Mouse (Mus musculus): ENCODE data around the gene Irf1. TPM values are rescaled to one million over a fixed set of nuclear protein-coding genes. Genes with fewer than 3 reads are reported as not detected.
A peak's percentile ranks its signal among the peaks of the same experiment; 100 is the strongest.

Irf1 gene
- total RNA-seq, 2 experiments from 2014 or later = 2.3 to 3.3 TPM

GRCm38 (mm10) chr11:53777736-53778135 is 7.9 kb downstream of the Irf1 start:
- no peak for DNase-seq (ENCODE audit: extremely low spot score in 1 of 2, low spot score in 2 of 2)
- intact Hi-C loops (cut with DNase I) = no loop called here

GRCm38 (mm10) chr11:53778455-53778854 is 8.6 kb downstream of the Irf1 start:
- intact Hi-C loops (cut with DNase I) = no loop called here
- no peak for DNase-seq (ENCODE audit: extremely low spot score in 1 of 2, low spot score in 2 of 2)

GRCm38 (mm10) chr11:53779808-53780207 is 10.0 kb downstream of the Irf1 start:
- intact Hi-C loops (cut with DNase I) = no loop called here
- no peak for DNase-seq (ENCODE audit: extremely low spot score in 1 of 2, low spot score in 2 of 2)

- no peak for DNase-seq (ENCODE audit: extremely low spot score in 1 of 2, low spot score in 2 of 2)
- intact Hi-C loops (cut with DNase I) = no loop called here
These were observed 10.4 kb downstream of the Irf1 start for GRCm38 (mm10) chr11:53780262-53780661.

GRCm38 (mm10) chr11:53781201-53781775 is 11.5 kb downstream of the Irf1 start:
- no peak for DNase-seq (ENCODE audit: extremely low spot score in 1 of 2, low spot score in 2 of 2)
- intact Hi-C loops (cut with DNase I) = no loop called here

- intact Hi-C loops (cut with DNase I) = no loop called here
- DNase-seq (ENCODE audit: extremely low spot score in 1 of 2, low spot score in 2 of 2) = no peak
These were observed 12.2 kb downstream of the Irf1 start for GRCm38 (mm10) chr11:53781964-53782363.

GRCm38 (mm10) chr11:53783288-53783687 is 13.5 kb downstream of the Irf1 start:
- no peak for DNase-seq (ENCODE audit: extremely low spot score in 1 of 2, low spot score in 2 of 2)
- intact Hi-C loops (cut with DNase I) = no loop called here

- no peak for DNase-seq (ENCODE audit: extremely low spot score in 1 of 2, low spot score in 2 of 2)
- intact Hi-C loops (cut with DNase I) = no loop called here
These were observed 15.6 kb downstream of the Irf1 start for GRCm38 (mm10) chr11:53785311-53785936.

- peak in 1 of 2 experiments; percentile 39 for DNase-seq (ENCODE audit: extremely low spot score in 1 of 2, low spot score in 2 of 2)
These were observed 16.5 kb downstream of the Irf1 start for GRCm38 (mm10) chr11:53786058-53787031.

GRCm38 (mm10) chr11:53788196-53788595 is 18.4 kb downstream of the Irf1 start:
- intact Hi-C loops (cut with DNase I) = no loop called here

More at GRCm38 (mm10) chr11:53786058-53787031, 16.5 kb downstream of the Irf1 start:
- intact Hi-C loops (cut with DNase I) = no loop called here

GRCm38 (mm10) chr11:53789277-53789676 is 19.5 kb downstream of the Irf1 start:
- DNase-seq (ENCODE audit: extremely low spot score in 1 of 2, low spot score in 2 of 2) = no peak
- intact Hi-C loops (cut with DNase I) = no loop called here

More at GRCm38 (mm10) chr11:53788196-53788595, 18.4 kb downstream of the Irf1 start:
- peak in 1 of 2 experiments; percentile 69 for DNase-seq (ENCODE audit: extremely low spot score in 1 of 2, low spot score in 2 of 2)

GRCm38 (mm10) chr11:53792986-53793385 is 23.2 kb downstream of the Irf1 start:
- intact Hi-C loops (cut with DNase I) = no loop called here
- peak; percentile 45 to 73 for DNase-seq (ENCODE audit: extremely low spot score in 1 of 2, low spot score in 2 of 2)

GRCm38 (mm10) chr11:53794015-53794414 is 24.2 kb downstream of the Irf1 start:
- peak in 1 of 2 experiments; percentile 54 for DNase-seq (ENCODE audit: extremely low spot score in 1 of 2, low spot score in 2 of 2)
- intact Hi-C loops (cut with DNase I) = no loop called here

- intact Hi-C loops (cut with DNase I) = no loop called here
- peak in 1 of 2 experiments; percentile 50 for DNase-seq (ENCODE audit: extremely low spot score in 1 of 2, low spot score in 2 of 2)
These were observed 25.1 kb downstream of the Irf1 start for GRCm38 (mm10) chr11:53794671-53795557.

- intact Hi-C loops (cut with DNase I) = no loop called here
- DNase-seq (ENCODE audit: extremely low spot score in 1 of 2, low spot score in 2 of 2) = no peak
These were observed 26.0 kb downstream of the Irf1 start for GRCm38 (mm10) chr11:53795813-53796212.

GRCm38 (mm10) chr11:53796409-53797151 is 26.8 kb downstream of the Irf1 start:
- DNase-seq (ENCODE audit: extremely low spot score in 1 of 2, low spot score in 2 of 2) = peak in 1 of 2 experiments; percentile 72
- intact Hi-C loops (cut with DNase I) = no loop called here

- intact Hi-C loops (cut with DNase I) = no loop called here
- DNase-seq (ENCODE audit: extremely low spot score in 1 of 2, low spot score in 2 of 2) = no peak
These were observed 27.6 kb downstream of the Irf1 start for GRCm38 (mm10) chr11:53797386-53797920.
